Mouse (Mus musculus) heart, adult 8-10 months (tissue): Measurements from ENCODE around the gene Cfhr1. TPM values are rescaled to one million over a fixed set of nuclear protein-coding genes. Genes with fewer than 3 reads are reported as not detected.

Experiments used
- DNase-seq: peaks from one replicate; pipeline ENCODE4 v3.0.0; 2022; ENCODE audit warnings: low spot score
- total RNA-seq, 4 experiments: library from RNA; stranded (reverse); gene quantifications; 2 replicates each; pipeline ENCODE4 v1.2.4; 2022

Gene Cfhr1
- total RNA-seq = not detected

DNA sequence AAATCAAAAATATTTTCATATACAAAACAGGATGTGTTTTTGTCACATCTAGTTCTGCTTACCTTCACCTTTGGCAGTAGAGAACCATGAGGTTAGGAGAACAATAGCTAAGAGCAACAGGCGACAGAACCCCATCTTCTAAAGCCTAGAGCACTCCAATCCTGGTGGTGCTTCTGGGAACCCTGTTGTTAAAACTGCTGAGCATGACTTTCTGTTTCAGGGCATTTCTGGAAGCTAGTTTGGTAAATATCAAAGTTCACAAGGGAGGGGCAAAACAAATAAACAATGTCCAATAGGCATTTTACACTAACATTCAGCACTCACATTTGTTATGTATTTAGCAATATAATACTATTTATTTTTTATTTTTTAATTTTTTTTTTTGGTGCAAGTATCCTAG is at the start of gene Cfhr1:
Cfhr1 (minus strand) TSS at position 249 of the 400 bp plus-strand sequence.
- no peak for DNase-seq

DNA sequence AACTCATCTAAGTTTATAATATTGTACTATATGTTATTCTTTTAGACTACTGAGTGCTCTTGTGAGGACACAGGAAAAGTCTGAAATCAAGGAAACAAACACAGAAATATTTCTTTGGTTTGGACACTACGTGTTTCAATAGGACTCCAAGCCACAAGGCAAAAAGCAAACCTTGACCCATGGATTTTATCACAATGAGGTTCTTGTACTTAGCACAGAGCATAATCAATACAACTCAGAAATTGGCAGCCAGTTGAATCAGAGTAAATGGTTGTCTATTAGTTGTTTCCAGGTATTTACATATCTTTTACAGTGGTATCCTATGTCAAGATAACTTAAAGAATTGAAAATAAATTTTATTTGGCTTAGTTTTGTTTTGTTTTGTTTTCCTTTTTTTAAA is 8.8 kb downstream of the Cfhr1 start:
- no peak for DNase-seq

DNA sequence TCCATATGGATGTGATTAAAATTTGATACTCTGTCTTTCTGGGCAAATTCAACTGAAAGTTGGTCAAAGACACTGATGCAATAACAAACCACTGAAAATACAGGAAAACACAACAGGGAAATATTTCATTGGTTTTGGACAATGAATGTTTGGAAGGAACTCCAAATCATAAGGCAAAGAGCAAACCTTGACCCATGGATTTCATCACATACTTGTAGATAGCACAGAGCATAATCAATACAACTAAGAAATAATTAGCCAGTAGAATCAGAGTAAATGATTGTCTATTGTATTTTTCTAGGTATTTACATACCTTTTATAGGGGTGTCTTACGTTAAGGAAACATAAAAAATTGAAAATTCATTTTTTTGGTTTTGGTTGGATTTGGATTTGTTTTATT is 11.5 kb downstream of the Cfhr1 start:
- DNase-seq = no peak

DNA sequence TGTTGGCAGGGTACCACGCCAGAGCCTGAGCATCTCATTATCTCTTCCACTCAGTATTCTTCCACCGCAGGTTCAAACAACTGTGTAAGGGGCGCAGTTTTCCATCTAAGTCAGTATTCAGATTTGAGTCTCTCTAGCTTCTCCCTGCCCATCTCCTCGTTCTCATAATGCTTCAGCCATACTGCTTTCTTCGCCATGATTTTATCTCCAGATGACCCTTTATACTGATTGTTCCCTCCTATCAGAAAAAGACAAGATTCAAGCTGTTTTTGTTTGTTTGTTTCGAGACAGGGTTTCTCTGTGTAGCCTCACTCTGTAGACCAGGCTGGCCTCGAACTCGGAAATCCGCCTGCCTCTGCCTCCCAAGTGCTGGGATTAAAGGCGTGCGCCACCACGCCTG is 45.5 kb downstream of the Cfhr1 start:
- DNase-seq = no peak

DNA sequence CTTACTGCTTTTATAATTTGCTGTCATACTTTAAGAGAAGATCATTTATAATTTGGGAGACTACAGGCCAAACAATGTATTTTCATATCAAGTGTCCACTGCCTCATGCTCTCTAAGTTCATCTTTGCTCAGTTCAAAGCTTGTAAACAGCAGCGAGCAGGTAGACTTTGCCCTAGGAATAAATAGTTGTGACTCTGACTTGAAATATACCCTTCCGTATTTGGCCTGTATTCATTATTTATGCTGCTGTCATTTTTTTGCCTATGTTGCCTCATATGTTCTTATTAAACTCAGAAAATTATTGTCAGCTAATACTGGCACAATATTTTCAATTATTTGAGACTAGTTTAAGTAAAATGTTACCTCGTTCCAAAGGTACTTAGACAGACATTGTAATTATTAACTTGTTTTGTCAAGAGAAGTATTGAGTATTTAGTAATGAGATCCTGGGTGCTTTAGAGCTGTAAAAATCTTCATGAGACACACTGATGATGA is 58.8 kb downstream of the Cfhr1 start, which contains the start of gene F13b:
F13b (plus strand) TSS at position 445 of the 495 bp plus-strand sequence.
- no peak for DNase-seq

DNA sequence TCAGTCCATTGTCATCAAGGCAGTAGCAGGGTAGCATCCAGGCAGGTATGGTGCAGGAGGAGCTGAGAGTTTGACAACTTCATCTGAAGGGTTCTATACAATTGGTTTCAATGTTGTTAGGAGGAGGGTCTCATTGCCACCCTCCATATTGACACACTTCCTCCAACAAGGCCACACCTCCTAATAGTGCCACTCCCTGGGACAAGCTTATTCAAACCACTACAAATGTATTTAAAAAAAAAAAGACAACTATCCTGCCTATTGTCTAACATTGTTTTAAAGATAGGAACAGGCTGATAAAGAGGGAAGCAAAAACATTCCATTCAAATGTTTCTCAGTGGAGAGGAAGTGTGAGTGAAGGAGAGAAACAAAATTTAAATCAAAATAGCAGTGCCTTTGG is 60.3 kb downstream of the Cfhr1 start:
- no peak for DNase-seq

Other genes with a start within 250 kb of the Cfhr1 start
- 1 to 10 TPM in 1 of 4 experiments, under 1 TPM in 3; 0.22 to 1.1 (median 0.62) TPM for gene Crb1, start 183.2 kb downstream of the Cfhr1 start, total RNA-seq
- gene Zbtb41, start 138.0 kb downstream of the Cfhr1 start, total RNA-seq = 10 to 100 TPM; 19.7 to 25.4 (median 21.6) TPM
- under 1 TPM; 0.12 to 0.72 (median 0.31) TPM for gene Aspm, start 105.5 kb downstream of the Cfhr1 start, total RNA-seq
- not detected for gene F13b, start 58.6 kb downstream of the Cfhr1 start, total RNA-seq
- under 1 TPM in 3 of 4 experiments, not detected in 1; 0.13 to 0.34 (median 0.24) TPM for gene Gm4788, start 221.0 kb upstream of the Cfhr1 start, total RNA-seq